Comparison of ENCODE assay signal across 32 mouse cellular contexts in the genomic region with DNA sequence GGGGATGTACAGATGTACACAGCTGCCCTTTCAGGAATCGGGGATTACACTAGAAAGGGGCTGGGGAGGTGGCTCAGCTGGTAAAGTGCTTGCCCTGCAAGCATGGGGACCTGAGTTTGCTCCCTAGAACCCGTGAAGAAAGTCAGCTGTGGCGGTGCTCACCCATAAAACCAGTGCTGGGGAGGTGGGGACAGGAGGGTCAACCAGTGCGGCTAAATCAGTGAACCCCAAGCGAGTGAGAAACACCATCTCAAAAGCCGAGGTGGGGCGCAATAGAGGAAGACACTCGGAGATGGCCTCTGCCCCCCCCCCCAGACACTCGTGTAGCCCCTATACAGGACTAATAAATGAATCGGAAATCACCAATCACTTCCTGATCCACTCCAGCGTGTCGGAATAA. TPM values are rescaled to one million over a fixed set of nuclear protein-coding genes. Genes with fewer than 3 reads are reported as not detected.
"Had no signal": no experiment of that assay in that cellular context is flagged by ENCODE, and none has a peak within 500 bp of the region (broad histone marks: within the 10 kb centered on the region; RNA-seq: fewer than 3 reads in every experiment).

No protein-coding gene starts in this region.

- H3K36me3 ChIP-seq: embryonic facial prominence, embryonic 10.5 days; embryonic facial prominence, embryonic 12.5 days; embryonic facial prominence, embryonic 13.5 days; embryonic facial prominence, embryonic 15.5 days; forebrain, embryonic 10.5 days; forebrain, embryonic 12.5 days; forebrain, embryonic 15.5 days had no signal

- H3K27me3 ChIP-seq: embryonic facial prominence, embryonic 12.5 days; embryonic facial prominence, embryonic 13.5 days; embryonic facial prominence, embryonic 15.5 days; forebrain, embryonic 12.5 days; forebrain, embryonic 13.5 days; forebrain, embryonic 15.5 days had no signal

- H3K4me1 ChIP-seq: embryonic facial prominence, embryonic 10.5 days; embryonic facial prominence, embryonic 12.5 days; embryonic facial prominence, embryonic 13.5 days; embryonic facial prominence, embryonic 15.5 days; forebrain, embryonic 10.5 days; forebrain, embryonic 12.5 days; forebrain, embryonic 13.5 days; forebrain, embryonic 15.5 days had no signal

- DNase-seq: cerebellum, adult 2 months; cerebellum, adult 8-10 months; cerebellum, adult 9-10 months; cerebellum, adult 9-11 months; cerebellum, postnatal 10 days; cerebellum, postnatal 14 days; cerebellum, postnatal 25 days; cerebellum, postnatal 36 days; embryo, embryonic 11 days; forebrain, postnatal 0 days; gastrocnemius, adult 2 months; gastrocnemius, postnatal 10 days; gastrocnemius, postnatal 14 days; gastrocnemius, postnatal 25 days; gastrocnemius, postnatal 36 days; heart, adult 2 months had no signal

- H3K27ac ChIP-seq: embryonic facial prominence, embryonic 10.5 days; embryonic facial prominence, embryonic 12.5 days; embryonic facial prominence, embryonic 13.5 days; embryonic facial prominence, embryonic 15.5 days; forebrain, embryonic 10.5 days; forebrain, embryonic 12.5 days; forebrain, embryonic 13.5 days; forebrain, embryonic 15.5 days; gastrocnemius, adult 2 months; heart, adult 2 months had no signal

- H3K9ac ChIP-seq: embryonic facial prominence, embryonic 12.5 days; embryonic facial prominence, embryonic 13.5 days; embryonic facial prominence, embryonic 15.5 days; forebrain, embryonic 12.5 days; forebrain, embryonic 13.5 days; forebrain, embryonic 15.5 days; forebrain, postnatal 0 days had no signal

- H3K9me3 ChIP-seq: embryonic facial prominence, embryonic 10.5 days; embryonic facial prominence, embryonic 12.5 days; embryonic facial prominence, embryonic 13.5 days; embryonic facial prominence, embryonic 15.5 days; forebrain, embryonic 10.5 days; forebrain, embryonic 12.5 days; forebrain, embryonic 13.5 days; forebrain, embryonic 15.5 days had no signal

- H3K4me3 ChIP-seq: embryonic facial prominence, embryonic 10.5 days; embryonic facial prominence, embryonic 12.5 days; embryonic facial prominence, embryonic 13.5 days; embryonic facial prominence, embryonic 15.5 days; erythroblast, embryonic 14.5 days; forebrain, embryonic 10.5 days; forebrain, embryonic 12.5 days; forebrain, embryonic 13.5 days; forebrain, embryonic 15.5 days; gastrocnemius, adult 2 months; heart, adult 2 months had no signal

- H3K4me2 ChIP-seq: embryonic facial prominence, embryonic 12.5 days; embryonic facial prominence, embryonic 13.5 days; embryonic facial prominence, embryonic 15.5 days; forebrain, embryonic 12.5 days; forebrain, embryonic 13.5 days; forebrain, embryonic 15.5 days had no signal

- ATAC-seq: forebrain, embryonic 13.5 days; forebrain, embryonic 14.5 days; forebrain, embryonic 15.5 days; forebrain, embryonic 16.5 days; forebrain, postnatal 0 days had no signal

RNA-seq across cellular contexts. Expression of a gene that starts 33.8 kb away (rescaled TPM):
- total RNA-seq: common myeloid progenitor, adult 5-6 weeks; granulocyte monocyte progenitor cell, adult 5-6 weeks had no signal

RNA-seq across cellular contexts. Expression of a gene that starts 38.7 kb away (rescaled TPM):
- total RNA-seq: common myeloid progenitor, adult 5-6 weeks; gastrocnemius, adult 18-20 months; gastrocnemius, adult 2 months; gastrocnemius, adult 8-10 months; gastrocnemius, postnatal 14 days; gastrocnemius, postnatal 25 days; gastrocnemius, postnatal 4 days; granulocyte monocyte progenitor cell, adult 5-6 weeks; heart, adult 2 months had no signal
- polyA plus RNA-seq: erythroblast, embryonic 14.5 days had no signal
